Mouse (Mus musculus): ENCODE measurements around the gene Ror2.

Gene Ror2

GRCm38 (mm10) chr13:53275778-53276177, 10.1 kb downstream of the Ror2 start:
- ATAC-seq (ENCODE audit: insufficient number of reproducible peaks, low FRiP score, low TSS enrichment) = no peak

- ATAC-seq (ENCODE audit: insufficient number of reproducible peaks, low FRiP score, low TSS enrichment) = no peak
Measured at GRCm38 (mm10) chr13:53274771-53275170, 11.2 kb downstream of the Ror2 start.

- no peak for ATAC-seq (ENCODE audit: insufficient number of reproducible peaks, low FRiP score, low TSS enrichment)
Measured at GRCm38 (mm10) chr13:53271595-53271994, 14.3 kb downstream of the Ror2 start.

- no peak for ATAC-seq (ENCODE audit: insufficient number of reproducible peaks, low FRiP score, low TSS enrichment)
Measured at GRCm38 (mm10) chr13:53270549-53270948, 15.4 kb downstream of the Ror2 start.

- ATAC-seq (ENCODE audit: insufficient number of reproducible peaks, low FRiP score, low TSS enrichment) = no peak
Measured at GRCm38 (mm10) chr13:53268541-53268940, 17.4 kb downstream of the Ror2 start.

- ATAC-seq (ENCODE audit: insufficient number of reproducible peaks, low FRiP score, low TSS enrichment) = no peak
Measured at GRCm38 (mm10) chr13:53267849-53268248, 18.1 kb downstream of the Ror2 start.

GRCm38 (mm10) chr13:53267155-53267554, 18.8 kb downstream of the Ror2 start:
- ATAC-seq (ENCODE audit: insufficient number of reproducible peaks, low FRiP score, low TSS enrichment) = no peak

GRCm38 (mm10) chr13:53266543-53266951, 19.4 kb downstream of the Ror2 start:
- ATAC-seq (ENCODE audit: insufficient number of reproducible peaks, low FRiP score, low TSS enrichment) = no peak

- no peak for ATAC-seq (ENCODE audit: insufficient number of reproducible peaks, low FRiP score, low TSS enrichment)
Measured at GRCm38 (mm10) chr13:53264896-53265295, 21.0 kb downstream of the Ror2 start.

- no peak for ATAC-seq (ENCODE audit: insufficient number of reproducible peaks, low FRiP score, low TSS enrichment)
Measured at GRCm38 (mm10) chr13:53262509-53263250, 23.2 kb downstream of the Ror2 start.

GRCm38 (mm10) chr13:53261106-53261771, 24.7 kb downstream of the Ror2 start:
- ATAC-seq (ENCODE audit: insufficient number of reproducible peaks, low FRiP score, low TSS enrichment) = no peak

GRCm38 (mm10) chr13:53258943-53259342, 27.0 kb downstream of the Ror2 start:
- no peak for ATAC-seq (ENCODE audit: insufficient number of reproducible peaks, low FRiP score, low TSS enrichment)

GRCm38 (mm10) chr13:53258497-53258896, 27.4 kb downstream of the Ror2 start:
- no peak for ATAC-seq (ENCODE audit: insufficient number of reproducible peaks, low FRiP score, low TSS enrichment)

- ATAC-seq (ENCODE audit: insufficient number of reproducible peaks, low FRiP score, low TSS enrichment) = no peak
Measured at GRCm38 (mm10) chr13:53253255-53253654, 32.7 kb downstream of the Ror2 start.

GRCm38 (mm10) chr13:53248586-53249401, 37.1 kb downstream of the Ror2 start:
- ATAC-seq (ENCODE audit: insufficient number of reproducible peaks, low FRiP score, low TSS enrichment) = no peak

GRCm38 (mm10) chr13:53248080-53248479, 37.8 kb downstream of the Ror2 start:
- no peak for ATAC-seq (ENCODE audit: insufficient number of reproducible peaks, low FRiP score, low TSS enrichment)

- ATAC-seq (ENCODE audit: insufficient number of reproducible peaks, low FRiP score, low TSS enrichment) = no peak
Measured at GRCm38 (mm10) chr13:53247175-53247574, 38.7 kb downstream of the Ror2 start.

- no peak for ATAC-seq (ENCODE audit: insufficient number of reproducible peaks, low FRiP score, low TSS enrichment)
Measured at GRCm38 (mm10) chr13:53244151-53244550, 41.8 kb downstream of the Ror2 start.

GRCm38 (mm10) chr13:53237455-53237854, 48.5 kb downstream of the Ror2 start:
- ATAC-seq (ENCODE audit: insufficient number of reproducible peaks, low FRiP score, low TSS enrichment) = no peak

GRCm38 (mm10) chr13:53236434-53237401, 49.2 kb downstream of the Ror2 start:
- no peak for ATAC-seq (ENCODE audit: insufficient number of reproducible peaks, low FRiP score, low TSS enrichment)
